Mouse (Mus musculus) kidney, postnatal 4 days (tissue): ENCODE measurements around the gene Cacna1g.

Experiments
- DNase-seq, 2 experiments: peaks; one replicate each; pipeline ENCODE4 v3.0.0; 2021; ENCODE audit warnings: mixed read lengths in 2 of 2

Cacna1g gene

GRCm38 (mm10) chr11:94445300-94445699, 28.7 kb downstream of the Cacna1g start:
- peak; percentile 32 to 60 for DNase-seq

- peak in 1 of 2 experiments; percentile 16 for DNase-seq
Observed at GRCm38 (mm10) chr11:94444829-94445228, 29.2 kb downstream of the Cacna1g start.

- no peak for DNase-seq
Observed at GRCm38 (mm10) chr11:94441752-94442151, 32.2 kb downstream of the Cacna1g start.

GRCm38 (mm10) chr11:94441122-94441521, 32.9 kb downstream of the Cacna1g start:
- no peak for DNase-seq

GRCm38 (mm10) chr11:94440421-94440820, 33.6 kb downstream of the Cacna1g start:
- DNase-seq: no peak

- DNase-seq: peak in 1 of 2 experiments; percentile 64
Observed at GRCm38 (mm10) chr11:94429011-94429651, 44.9 kb downstream of the Cacna1g start.

GRCm38 (mm10) chr11:94428091-94428835, 45.7 kb downstream of the Cacna1g start:
- DNase-seq: peak; percentile 97

- DNase-seq: no peak
Observed at GRCm38 (mm10) chr11:94425656-94426055, 48.3 kb downstream of the Cacna1g start.

- no peak for DNase-seq
Observed at GRCm38 (mm10) chr11:94425215-94425614, 48.8 kb downstream of the Cacna1g start.

GRCm38 (mm10) chr11:94424380-94424779, 49.6 kb downstream of the Cacna1g start:
- DNase-seq: no peak

- no peak for DNase-seq
Observed at GRCm38 (mm10) chr11:94423855-94424254, 50.1 kb downstream of the Cacna1g start.

- DNase-seq: no peak
Observed at GRCm38 (mm10) chr11:94420991-94421390, 53.0 kb downstream of the Cacna1g start.

- peak; percentile 69 to 76 for DNase-seq
Observed at GRCm38 (mm10) chr11:94420325-94420724, 53.7 kb downstream of the Cacna1g start.

- no peak for DNase-seq
Observed at GRCm38 (mm10) chr11:94419004-94419727, 54.8 kb downstream of the Cacna1g start.

- no peak for DNase-seq
Observed at GRCm38 (mm10) chr11:94414042-94414441, 60.0 kb downstream of the Cacna1g start.

GRCm38 (mm10) chr11:94413516-94413915, 60.5 kb downstream of the Cacna1g start:
- DNase-seq: no peak

GRCm38 (mm10) chr11:94412998-94413469, 61.0 kb downstream of the Cacna1g start:
- DNase-seq: no peak

- DNase-seq: no peak
Observed at GRCm38 (mm10) chr11:94412562-94412961, 61.4 kb downstream of the Cacna1g start.

- peak; percentile 62 to 74 for DNase-seq
Observed at GRCm38 (mm10) chr11:94407803-94408321, 66.1 kb downstream of the Cacna1g start.

- DNase-seq: no peak
Observed at GRCm38 (mm10) chr11:94405348-94405747, 68.7 kb downstream of the Cacna1g start.

- DNase-seq: peak; percentile 93 to 94
Observed at GRCm38 (mm10) chr11:94404641-94405260, 69.2 kb downstream of the Cacna1g start.

GRCm38 (mm10) chr11:94404178-94404577, 69.8 kb downstream of the Cacna1g start:
- DNase-seq: peak; percentile 54 to 74

GRCm38 (mm10) chr11:94403757-94404156, 70.2 kb downstream of the Cacna1g start:
- DNase-seq: peak in 1 of 2 experiments; percentile 41
